Mouse (Mus musculus): Measurements from ENCODE around the gene Gpd1. TPM values are rescaled to one million over a fixed set of nuclear protein-coding genes. Genes with fewer than 3 reads are reported as not detected.

The Gpd1 gene
- polyA plus RNA-seq, 1 experiment, result 6.6 TPM

GRCm38 (mm10) chr15:99704041-99704681 lies 13.2 kb upstream of the Gpd1 start:
- Histone ChIP-seq H3K27ac (ENCODE audit: control insufficient read depth, insufficient read depth, low read depth, low read length, poor library complexity) (no peak overlapping the region), H3K4me1 (ENCODE audit: control insufficient read depth, insufficient read depth, low read length) (no peaks in the 10 kb centered on the region; the same call in none of the 2 replicates), H3K4me3 (replicated peaks; ENCODE audit: control insufficient read depth, low read depth, low read length) (no peak overlapping the region)
- no peak for TF ChIP-seq CTCF (IDR thresholded peaks at IDR 0.05; ENCODE audit: control insufficient read depth, insufficient read depth, low read length)
- no peak for TF ChIP-seq POLR2A (IDR thresholded peaks at IDR 0.05; ENCODE audit: borderline replicate concordance, control insufficient read depth, low read depth, low read length)
- 89% methylated on average over 23 of the region's 23 CpGs for WGBS

GRCm38 (mm10) chr15:99704881-99705280 lies 12.4 kb upstream of the Gpd1 start:
- H3K27ac ChIP-seq (ENCODE audit: control insufficient read depth, insufficient read depth, low read depth, low read length, poor library complexity), result 0 out of 2 replicates have a peak overlapping the region, but pooled peaks have one; percentile 20
- TF ChIP-seq POLR2A (IDR thresholded peaks at IDR 0.05; ENCODE audit: borderline replicate concordance, control insufficient read depth, low read depth, low read length) (no peak), CTCF (IDR thresholded peaks at IDR 0.05; ENCODE audit: control insufficient read depth, insufficient read depth, low read length) (no peak)

GRCm38 (mm10) chr15:99705440-99706048 lies 11.8 kb upstream of the Gpd1 start, which contains the start of gene Gm17349:
TSS of gene Gm17349 (minus strand) at chr15:99705490.
- Histone ChIP-seq H3K4me1 (ENCODE audit: control insufficient read depth, insufficient read depth, low read length) (no peaks in the 10 kb centered on the region; the same call in none of the 2 replicates), H3K4me3 (replicated peaks; ENCODE audit: control insufficient read depth, low read depth, low read length) (no peak within 1 kb of the TSS), H3K27ac (ENCODE audit: control insufficient read depth, insufficient read depth, low read depth, low read length, poor library complexity) (0 out of 2 replicates have a peak within 1 kb of the TSS, but pooled peaks have one; percentile 20)
- WGBS, result 60% methylated on average over 11 of the region's 11 CpGs
- peak; percentile 82 for TF ChIP-seq CTCF (IDR thresholded peaks at IDR 0.05; ENCODE audit: control insufficient read depth, insufficient read depth, low read length)
- no peak for TF ChIP-seq POLR2A (IDR thresholded peaks at IDR 0.05; ENCODE audit: borderline replicate concordance, control insufficient read depth, low read depth, low read length)

More at GRCm38 (mm10) chr15:99704881-99705280, 12.4 kb upstream of the Gpd1 start:
- Histone ChIP-seq H3K4me3 (replicated peaks; ENCODE audit: control insufficient read depth, low read depth, low read length) (no peak overlapping the region), H3K4me1 (ENCODE audit: control insufficient read depth, insufficient read depth, low read length) (no peaks in the 10 kb centered on the region; the same call in none of the 2 replicates)
- WGBS, result 79% methylated on average over 7 of the region's 7 CpGs

- H3K27ac ChIP-seq (ENCODE audit: control insufficient read depth, insufficient read depth, low read depth, low read length, poor library complexity), result no peak overlapping the region
- H3K4me3 ChIP-seq (replicated peaks; ENCODE audit: control insufficient read depth, low read depth, low read length), result no peak overlapping the region
- TF ChIP-seq POLR2A (IDR thresholded peaks at IDR 0.05; ENCODE audit: borderline replicate concordance, control insufficient read depth, low read depth, low read length), result no peak
- TF ChIP-seq CTCF (IDR thresholded peaks at IDR 0.05; ENCODE audit: control insufficient read depth, insufficient read depth, low read length), result no peak
- H3K4me1 ChIP-seq (ENCODE audit: control insufficient read depth, insufficient read depth, low read length), result no peaks in the 10 kb centered on the region; the same call in 1 of the 2 replicates
- WGBS, result 90% methylated on average over 13 of the region's 13 CpGs
These were observed 9.1 kb upstream of the Gpd1 start for GRCm38 (mm10) chr15:99708176-99708575.

GRCm38 (mm10) chr15:99710221-99711190 lies 6.8 kb upstream of the Gpd1 start:
- 87% methylated on average over 10 of the region's 10 CpGs for WGBS
- no peak overlapping the region for H3K27ac ChIP-seq (ENCODE audit: control insufficient read depth, insufficient read depth, low read depth, low read length, poor library complexity)

GRCm38 (mm10) chr15:99711491-99711890 lies 5.8 kb upstream of the Gpd1 start:
- TF ChIP-seq CTCF (IDR thresholded peaks at IDR 0.05; ENCODE audit: control insufficient read depth, insufficient read depth, low read length), result no peak
- no peak for TF ChIP-seq POLR2A (IDR thresholded peaks at IDR 0.05; ENCODE audit: borderline replicate concordance, control insufficient read depth, low read depth, low read length)
- Histone ChIP-seq H3K4me1 (ENCODE audit: control insufficient read depth, insufficient read depth, low read length) (peaks cover 2% of the 10 kb centered on the region), H3K27ac (ENCODE audit: control insufficient read depth, insufficient read depth, low read depth, low read length, poor library complexity) (no peak overlapping the region), H3K4me3 (replicated peaks; ENCODE audit: control insufficient read depth, low read depth, low read length) (no peak overlapping the region)
- 70% methylated on average over 3 of the region's 3 CpGs for WGBS

More at GRCm38 (mm10) chr15:99710221-99711190, 6.8 kb upstream of the Gpd1 start:
- no peak overlapping the region for H3K4me3 ChIP-seq (replicated peaks; ENCODE audit: control insufficient read depth, low read depth, low read length)
- H3K4me1 ChIP-seq (ENCODE audit: control insufficient read depth, insufficient read depth, low read length), result no peaks in the 10 kb centered on the region; the same call in none of the 2 replicates
- TF ChIP-seq POLR2A (IDR thresholded peaks at IDR 0.05; ENCODE audit: borderline replicate concordance, control insufficient read depth, low read depth, low read length), result no peak
- no peak for TF ChIP-seq CTCF (IDR thresholded peaks at IDR 0.05; ENCODE audit: control insufficient read depth, insufficient read depth, low read length)

GRCm38 (mm10) chr15:99712666-99713559 lies 4.4 kb upstream of the Gpd1 start:
- H3K4me1 ChIP-seq (ENCODE audit: control insufficient read depth, insufficient read depth, low read length), result peaks cover 2% of the 10 kb centered on the region
- 86% methylated on average over 13 of the region's 13 CpGs for WGBS
- TF ChIP-seq CTCF (IDR thresholded peaks at IDR 0.05; ENCODE audit: control insufficient read depth, insufficient read depth, low read length) (no peak), POLR2A (IDR thresholded peaks at IDR 0.05; ENCODE audit: borderline replicate concordance, control insufficient read depth, low read depth, low read length) (no peak)
- no peak overlapping the region for H3K27ac ChIP-seq (ENCODE audit: control insufficient read depth, insufficient read depth, low read depth, low read length, poor library complexity)
- H3K4me3 ChIP-seq (replicated peaks; ENCODE audit: control insufficient read depth, low read depth, low read length), result no peak overlapping the region

Data from bone marrow, adult 2 months (tissue).